Mouse (Mus musculus) cortical plate, adult 2 months (tissue): ENCODE measurements at regions not wholly inside any gene's neighbourhood (a gene's known extent, or its start where the extent isn't known, plus 50 kb on each side); places are given as distances from the start of the nearest gene placed in this dataset.

ENCODE experiments used
- CTCF ChIP-seq: fragments of 200-500 bp; IDR thresholded peaks from 2 replicates; pipeline ENCODE4 v1.5.1; 2011; ENCODE audit warnings: mild to moderate bottlenecking, control low read depth, low read length; ENCODE audit not compliant: insufficient read depth; ENCODE audit errors: extremely low read depth
- POLR2A ChIP-seq: fragments of 200-500 bp; IDR thresholded peaks from 2 replicates; pipeline ENCODE4 v1.6.1; 2011; ENCODE audit warnings: mild to moderate bottlenecking, low read length, control low read depth; ENCODE audit not compliant: insufficient read depth; ENCODE audit errors: extremely low read depth

DNA sequence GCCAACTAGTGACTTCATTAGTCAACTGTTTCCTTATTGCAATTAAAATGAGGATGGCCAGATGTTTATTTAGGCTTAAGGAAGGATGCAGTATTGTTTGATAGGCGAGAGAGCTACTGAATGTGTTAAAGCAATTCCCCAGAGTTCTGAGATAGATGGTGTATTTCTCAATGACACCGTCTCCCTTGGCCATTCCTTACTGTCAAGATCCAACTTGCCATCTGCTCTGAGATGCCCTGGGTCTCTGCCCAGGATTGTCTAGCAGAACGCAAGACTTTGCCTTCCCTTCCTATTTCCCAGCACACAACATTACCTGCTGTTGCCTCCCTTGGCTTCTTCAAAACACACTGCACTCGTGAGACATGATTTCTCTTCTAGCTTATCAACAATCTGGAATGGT lies 690.5 kb upstream of the Car8 start:
- TF ChIP-seq CTCF, result no peak
- no peak for TF ChIP-seq POLR2A
